Mouse (Mus musculus) spleen, postnatal 4 days (tissue): Measurements from ENCODE around the gene Krtap22-2.
"Not testable (repeated sequence)": the region's sequence is repeated elsewhere in the genome, so short reads cannot be mapped to it uniquely, and the experiment has no call there.

Experiments
- DNase-seq, 2 experiments: peaks; one replicate each; pipeline ENCODE4 v3.0.0; 2022; ENCODE audit warnings: low spot score in 2 of 2

Krtap22-2 gene

GRCm38 (mm10) chr16:89010659-89011058 is at the start of gene Krtap22-2:
Gene Krtap22-2, minus strand, starts transcription at chr16:89010759.
- DNase-seq, result no peak

DNA sequence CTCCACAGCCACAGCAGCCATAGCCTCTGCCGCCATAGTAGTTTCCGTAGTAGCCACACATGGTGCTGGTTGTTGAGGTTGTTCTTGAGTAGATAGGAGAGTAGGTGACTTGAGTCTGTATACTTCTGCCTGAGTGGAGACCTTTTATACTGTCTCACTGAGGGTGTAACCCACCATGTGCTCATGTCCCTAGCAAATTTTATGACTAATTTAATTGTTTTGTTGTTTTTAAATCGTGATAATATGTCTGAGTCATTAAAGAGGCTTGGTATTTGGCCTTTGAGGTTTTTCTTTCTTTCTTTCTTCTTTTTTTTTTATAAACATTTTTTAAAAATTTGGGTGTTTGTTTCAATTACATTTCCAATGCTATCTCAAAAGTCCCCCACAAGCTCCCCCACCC is 37.2 kb upstream of the Krtap22-2 start, which contains the start of gene Krtap6-5:
TSS of gene Krtap6-5 (minus strand) at position 101 of the 400 bp plus-strand sequence.
- no peak for DNase-seq

DNA sequence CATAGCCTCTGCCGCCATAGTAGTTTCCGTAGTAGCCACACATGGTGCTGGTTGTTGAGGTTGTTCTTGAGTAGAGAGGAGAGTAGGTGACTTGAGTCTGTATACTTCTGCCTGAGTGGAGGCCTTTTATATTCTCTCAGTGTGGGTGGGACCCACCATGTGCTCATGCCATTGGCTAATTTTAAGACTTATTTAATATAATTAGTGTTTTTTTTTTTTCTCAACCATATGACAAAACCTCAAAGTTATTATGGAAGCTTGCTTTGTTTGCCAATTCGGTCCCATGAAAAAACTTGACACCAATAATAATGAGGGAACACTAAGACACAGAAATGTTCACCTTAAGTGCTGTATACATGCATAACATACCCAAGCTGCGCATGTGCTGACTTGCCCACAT is 30.8 kb upstream of the Krtap22-2 start, which contains the start of gene Gm10228:
TSS of gene Gm10228 (minus strand) at position 101 of the 400 bp plus-strand sequence.
- not testable (repeated sequence) for DNase-seq

- not testable (repeated sequence) for DNase-seq
Observed at GRCm38 (mm10) chr16:89031399-89031798, 20.8 kb upstream of the Krtap22-2 start, which contains the start of gene Krtap6-1. Gene Krtap6-1, plus strand, starts transcription at chr16:89031699.

- DNase-seq, result not testable (repeated sequence)
Observed at GRCm38 (mm10) chr16:89014984-89015383, 4.4 kb upstream of the Krtap22-2 start, which contains the start of gene Gm10229. Gene Gm10229, plus strand, starts transcription at chr16:89015284.

DNA sequence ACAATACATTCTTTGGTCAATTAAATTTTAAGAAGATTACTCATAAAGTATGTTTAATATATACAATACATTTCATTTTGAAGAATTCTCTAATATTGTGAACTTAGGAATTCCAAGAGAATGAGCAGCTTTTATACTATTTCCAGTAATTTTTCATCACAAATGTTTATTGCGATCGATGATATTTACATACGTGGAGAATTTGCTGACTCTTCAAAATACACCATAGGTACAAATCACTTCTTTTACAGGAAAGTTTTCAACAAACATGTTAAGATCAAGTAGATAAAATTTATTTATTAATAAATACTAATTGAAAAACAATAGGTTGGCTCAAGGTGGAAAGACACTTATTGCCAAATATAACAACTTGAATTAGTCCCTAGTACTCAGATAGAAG is 3.4 kb upstream of the Krtap22-2 start:
- DNase-seq, result no peak

DNA sequence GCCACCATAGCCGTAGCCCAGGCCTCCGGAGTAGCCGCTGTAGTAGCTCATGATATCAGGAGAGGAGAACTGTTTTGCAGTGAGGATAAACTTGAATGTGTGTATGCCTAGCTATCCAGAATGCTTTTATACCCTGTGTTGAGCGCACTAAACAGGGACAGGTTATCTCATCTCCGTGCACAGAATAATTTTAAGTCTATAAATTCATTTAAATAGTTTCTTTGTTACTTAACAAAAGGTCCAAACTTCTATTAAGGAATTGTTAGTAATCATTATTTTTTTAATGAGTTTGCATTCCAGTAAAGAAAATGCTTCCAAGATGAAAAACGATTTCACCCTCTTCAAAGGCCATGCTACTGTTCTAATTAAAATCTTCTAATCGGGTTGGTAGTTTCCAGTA is 47.8 kb downstream of the Krtap22-2 start, which contains the start of gene Krtap16-3:
TSS of gene Krtap16-3 (minus strand) at position 101 of the 400 bp plus-strand sequence.
- DNase-seq, result no peak
